Mouse (Mus musculus) A20 (cell line): ENCODE results near the gene Tns4.

Source experiments
- DNase-seq: peaks from one replicate; pipeline ENCODE4 v3.0.0-alpha.2; 2011; ENCODE audit warnings: low read depth, low spot score

The Tns4 gene

DNA sequence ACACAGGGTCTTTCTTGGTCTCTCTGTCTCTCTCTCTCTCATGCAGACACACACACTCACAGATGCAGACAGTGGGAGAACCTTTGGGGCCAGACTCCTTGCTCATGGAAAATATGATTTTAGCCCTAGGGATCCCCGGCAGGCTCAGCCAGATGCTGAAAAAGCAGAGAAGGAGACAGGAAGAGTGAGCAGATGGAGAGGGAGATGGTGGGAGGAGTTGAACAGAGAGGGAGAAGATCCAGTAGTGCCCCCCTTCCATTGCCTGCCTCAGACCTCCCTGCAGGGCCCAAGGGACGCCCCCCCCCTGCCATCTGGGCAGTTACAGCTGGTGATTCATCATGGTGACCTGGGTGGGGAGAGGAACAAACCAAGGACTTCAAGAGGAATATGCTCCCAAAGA, 41.5 kb downstream of the Tns4 start:
- DNase-seq = no peak

DNA sequence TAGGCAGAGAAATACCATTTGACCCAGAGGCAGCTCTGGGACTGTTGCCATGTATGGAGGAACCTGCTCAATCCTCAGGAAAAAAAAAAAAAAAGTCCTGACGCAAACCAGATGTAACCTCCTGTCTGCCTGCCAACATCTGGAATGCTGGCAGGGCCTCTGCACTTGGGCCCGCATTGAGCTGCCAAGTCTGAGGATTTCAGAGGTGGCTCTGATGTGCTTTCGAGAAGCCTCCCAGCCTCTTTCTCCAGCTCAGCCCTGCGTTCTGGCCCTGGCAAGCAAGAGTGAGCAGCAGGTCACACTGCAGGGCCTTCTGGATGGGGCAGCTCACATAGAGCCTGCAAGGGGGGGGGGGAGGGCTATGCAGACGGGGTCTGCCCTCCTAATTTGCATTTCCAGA, 42.0 kb downstream of the Tns4 start:
- no peak for DNase-seq

DNA sequence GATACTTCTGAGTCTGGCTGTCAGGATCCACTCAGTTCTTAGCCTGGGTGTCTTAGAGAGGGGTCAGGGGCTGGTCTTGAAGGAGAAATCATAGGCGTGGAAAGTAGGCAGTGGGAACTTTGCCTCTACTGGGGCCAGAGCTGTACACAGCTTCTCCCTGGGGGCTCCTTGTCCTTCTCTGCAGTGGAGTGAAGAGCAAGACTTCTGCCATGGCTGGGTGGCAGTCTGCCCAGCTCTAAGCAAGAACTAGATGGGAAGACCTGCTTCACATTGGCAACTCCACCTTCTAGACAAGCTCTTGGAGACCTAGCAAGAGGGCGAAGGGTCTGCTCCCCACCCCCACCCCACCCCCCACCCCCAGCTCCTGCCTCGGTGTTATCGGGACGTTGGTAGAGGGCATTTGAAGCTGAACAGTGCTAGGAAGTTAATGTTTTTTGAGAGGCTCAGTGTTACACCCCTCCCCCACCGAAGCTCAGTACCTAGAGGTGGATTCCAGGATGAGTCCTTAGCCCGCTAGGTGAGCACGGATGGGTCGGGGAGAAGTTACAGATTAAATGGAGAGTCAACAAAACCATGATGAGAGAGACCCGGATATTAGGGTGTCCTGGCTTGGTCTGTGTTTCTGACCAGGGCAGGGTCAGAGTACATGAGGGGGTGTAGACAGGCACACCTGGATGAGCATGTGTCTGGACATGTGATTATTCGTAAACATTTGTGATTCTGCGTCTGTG, 43.8 kb downstream of the Tns4 start:
- DNase-seq = no peak

DNA sequence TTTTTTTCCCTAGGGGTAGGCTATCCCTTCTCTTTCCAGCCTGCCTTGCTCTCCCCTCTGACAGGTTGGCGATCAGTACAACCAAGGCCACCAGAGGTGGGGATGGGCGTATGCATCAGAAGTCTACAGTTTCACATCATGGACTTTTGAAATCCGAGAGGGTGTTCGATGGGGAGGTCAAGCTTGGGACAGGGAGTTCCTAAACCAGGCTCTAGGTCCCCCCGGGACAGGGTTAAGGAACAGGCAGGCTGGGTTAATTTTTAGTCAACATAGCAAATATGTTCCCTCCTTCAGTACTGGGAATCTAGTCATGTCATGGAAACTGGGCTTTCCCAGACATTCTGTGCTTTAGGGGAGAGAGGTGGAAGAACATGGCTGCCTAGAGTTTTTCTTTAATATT, 44.8 kb downstream of the Tns4 start:
- no peak for DNase-seq

DNA sequence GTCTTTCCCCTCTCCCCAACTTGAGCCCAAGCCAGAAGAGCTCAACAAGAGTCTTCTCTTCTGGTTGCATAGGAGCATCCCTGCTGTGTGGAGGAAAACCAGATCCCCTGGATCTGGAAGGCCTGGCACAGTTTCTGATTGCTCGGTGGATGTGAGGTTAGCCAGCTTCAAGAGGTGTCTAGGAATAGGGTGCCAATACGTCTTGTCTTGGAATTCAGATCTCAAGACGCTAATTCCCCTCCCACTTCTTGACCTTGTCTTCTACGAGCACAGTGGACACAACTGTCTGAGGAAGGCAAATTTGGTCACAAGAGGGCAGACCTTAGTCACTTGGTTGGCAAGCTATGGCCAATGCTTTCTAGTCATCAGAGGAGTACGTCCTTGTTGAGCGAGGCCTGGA, 45.5 kb downstream of the Tns4 start:
- no peak for DNase-seq

DNA sequence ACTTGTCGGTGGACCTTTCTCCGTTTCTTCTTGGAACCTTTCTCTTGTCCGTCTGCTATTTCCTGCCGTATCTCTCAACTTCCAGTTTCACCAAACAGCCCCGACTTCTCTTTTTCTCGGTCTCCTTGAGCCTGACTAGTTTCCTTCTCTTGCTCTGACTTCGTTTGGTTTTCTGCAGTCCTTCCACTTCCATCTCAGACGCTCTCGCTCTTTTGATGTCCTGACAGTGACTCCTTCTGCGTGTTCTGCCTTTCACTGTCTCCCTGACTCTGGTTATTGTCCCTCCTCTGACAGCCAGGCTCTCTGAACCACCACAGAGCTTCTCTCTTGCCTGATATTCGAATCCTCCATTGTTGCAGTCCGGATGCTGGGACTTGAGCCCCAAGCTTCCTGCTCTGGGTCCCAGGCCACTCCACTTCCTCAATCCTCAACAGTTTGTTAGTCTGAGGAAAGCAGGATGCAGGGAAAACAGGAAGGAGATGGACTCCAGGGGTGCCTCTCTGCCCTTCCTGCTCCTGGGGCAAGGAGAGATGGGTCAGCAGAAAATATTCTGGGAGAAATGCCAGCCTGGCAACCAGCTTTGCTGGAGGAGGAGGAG, 46.2 kb downstream of the Tns4 start:
- DNase-seq = peak; percentile 68

DNA sequence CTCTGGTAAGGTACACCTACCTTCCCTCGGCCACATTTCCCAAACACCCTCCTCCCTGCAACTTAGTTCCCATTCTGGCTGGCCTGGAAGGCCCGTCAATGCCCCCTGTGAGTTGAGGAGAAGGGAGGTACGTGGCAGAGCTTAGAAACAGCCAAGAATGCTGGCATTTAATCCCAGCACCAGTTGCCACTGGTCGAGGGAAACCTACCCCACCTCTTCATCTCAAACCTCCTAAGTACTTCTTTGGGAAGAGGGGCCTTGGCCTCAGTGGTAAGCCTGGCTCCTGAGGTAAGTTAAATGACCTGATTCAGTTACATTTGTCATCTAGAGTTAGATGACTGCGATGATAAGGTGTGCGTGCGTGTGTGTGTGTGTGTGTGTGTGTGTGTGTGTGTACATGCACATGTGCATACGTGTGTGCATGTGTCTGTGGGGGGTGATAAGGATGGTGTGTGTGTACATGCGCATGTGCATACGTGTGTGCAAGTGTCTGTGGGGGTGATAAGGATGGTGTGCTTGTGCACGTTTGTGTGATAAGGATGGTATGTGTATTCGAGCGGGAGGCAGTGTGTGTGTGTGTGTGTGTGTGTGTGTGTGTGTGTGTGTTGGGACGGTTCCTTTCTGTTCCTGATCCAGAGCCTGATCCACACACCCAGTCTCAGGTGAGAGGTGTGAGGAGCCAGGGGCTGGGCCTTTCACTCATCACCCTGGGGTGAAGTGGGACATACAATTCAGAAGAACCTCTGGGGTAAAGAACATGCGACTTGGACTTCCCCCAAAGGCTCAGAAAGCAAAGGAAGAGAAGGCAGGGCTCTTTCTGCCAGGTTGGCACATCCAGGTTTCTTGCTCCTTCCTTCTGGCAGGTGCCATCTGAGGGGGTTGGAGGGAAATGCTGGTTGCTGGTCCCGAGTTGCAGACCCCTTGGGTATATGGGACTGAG, 47.0 kb downstream of the Tns4 start:
- DNase-seq = no peak

DNA sequence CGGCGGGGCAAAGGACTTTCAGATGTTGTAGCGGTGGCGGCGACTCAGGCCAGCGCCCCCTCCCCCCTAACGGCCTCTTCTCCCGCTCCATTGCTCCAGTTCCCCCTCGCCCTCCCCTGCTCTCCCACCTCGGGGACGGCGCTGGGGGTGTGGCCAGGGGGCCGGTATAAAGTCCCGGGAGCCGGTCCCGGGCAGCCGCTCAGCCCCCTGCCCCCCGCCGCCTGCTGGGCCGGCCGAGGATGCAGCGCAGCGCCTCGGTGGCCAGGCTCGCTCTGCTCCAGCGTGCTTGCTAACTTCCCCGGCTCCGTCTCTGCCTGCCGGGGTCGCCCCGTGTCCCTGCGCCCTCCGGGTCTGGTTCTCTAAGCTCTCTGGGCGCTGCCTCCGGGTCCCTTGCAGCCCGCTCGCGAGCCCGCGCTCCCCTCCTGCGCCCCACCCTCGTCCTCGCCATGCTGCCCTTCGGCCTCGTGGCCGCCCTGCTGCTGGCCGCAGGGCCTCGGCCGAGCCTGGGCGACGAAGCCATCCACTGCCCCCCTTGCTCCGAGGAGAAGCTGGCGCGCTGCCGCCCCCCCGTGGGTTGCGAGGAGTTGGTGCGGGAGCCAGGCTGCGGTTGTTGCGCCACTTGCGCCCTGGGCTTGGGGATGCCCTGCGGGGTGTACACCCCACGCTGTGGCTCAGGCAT, 47.9 kb downstream of the Tns4 start, which contains the start of gene Igfbp4:
Gene Igfbp4, plus strand, starts transcription at position 194 of the 679 bp plus-strand sequence.
- DNase-seq = no peak

DNA sequence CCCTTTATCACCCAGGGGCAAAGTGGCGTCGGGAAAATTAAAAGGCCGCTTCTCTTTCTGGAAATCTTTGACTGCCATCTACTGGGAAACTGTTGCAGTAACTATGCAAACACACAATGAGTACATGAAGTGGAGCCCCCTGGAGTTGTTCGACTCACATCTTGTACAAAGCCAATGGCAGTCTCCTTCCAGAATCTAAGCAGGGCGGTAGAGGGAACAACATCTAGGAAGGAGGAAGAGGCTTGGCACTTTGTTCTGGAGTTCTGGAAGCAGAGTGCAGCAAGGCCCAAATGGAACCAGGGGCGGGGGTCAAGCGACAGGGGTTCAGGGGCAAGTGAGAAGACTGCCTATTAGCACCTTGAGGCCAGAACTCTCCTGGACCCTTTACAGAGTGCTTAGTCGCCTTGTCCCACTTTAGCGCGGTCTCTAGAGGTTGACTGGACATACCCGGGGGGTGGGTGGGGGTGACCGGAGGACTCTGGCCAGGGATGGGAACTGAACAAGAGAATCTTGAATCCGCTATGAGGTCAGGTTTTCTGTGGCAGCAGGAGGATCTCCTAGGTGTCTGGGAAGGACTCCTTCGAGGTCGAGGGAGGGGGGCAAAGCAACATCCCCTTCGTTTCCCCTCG, 48.6 kb downstream of the Tns4 start:
- no peak for DNase-seq

DNA sequence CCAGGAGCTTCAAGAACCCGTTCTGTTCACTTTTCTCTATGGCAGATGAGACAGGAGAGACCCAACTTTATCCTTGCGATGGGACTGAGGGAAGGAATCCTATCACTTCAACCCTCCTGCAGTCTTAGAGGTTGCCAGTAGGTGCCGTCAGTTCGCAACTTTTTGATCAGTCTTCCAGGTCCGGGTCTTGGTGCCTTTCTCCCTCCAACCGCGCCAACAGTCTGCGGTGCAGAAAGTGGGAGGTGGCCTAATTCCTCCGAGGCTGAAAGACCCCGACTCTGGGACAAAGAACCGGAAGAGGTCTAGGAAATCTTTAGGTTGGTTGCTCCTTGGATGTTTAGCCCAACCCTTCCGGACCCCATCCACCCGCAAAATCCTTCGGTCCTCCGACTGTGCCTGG, 49.3 kb downstream of the Tns4 start:
- DNase-seq = peak; percentile 56

DNA sequence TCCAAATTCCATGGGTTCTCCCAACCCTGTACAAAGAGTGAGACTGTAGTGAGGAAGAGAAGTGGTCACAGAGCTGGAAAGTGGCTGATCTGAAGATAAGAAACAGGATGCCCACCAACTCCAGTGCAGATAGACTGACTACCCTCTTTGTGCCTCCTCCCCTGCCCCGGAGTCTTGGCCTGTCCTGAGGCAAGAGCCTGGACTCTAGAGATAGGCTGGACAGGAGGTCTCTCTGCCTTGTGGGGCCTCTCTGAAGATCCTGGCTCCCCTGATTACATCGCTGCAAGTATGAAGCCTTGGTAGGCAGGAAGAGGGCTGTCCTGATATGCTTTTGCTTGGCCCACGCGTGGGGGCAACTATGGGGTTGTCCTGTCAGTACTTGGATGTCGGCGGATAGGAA, 52.9 kb downstream of the Tns4 start:
- no peak for DNase-seq

DNA sequence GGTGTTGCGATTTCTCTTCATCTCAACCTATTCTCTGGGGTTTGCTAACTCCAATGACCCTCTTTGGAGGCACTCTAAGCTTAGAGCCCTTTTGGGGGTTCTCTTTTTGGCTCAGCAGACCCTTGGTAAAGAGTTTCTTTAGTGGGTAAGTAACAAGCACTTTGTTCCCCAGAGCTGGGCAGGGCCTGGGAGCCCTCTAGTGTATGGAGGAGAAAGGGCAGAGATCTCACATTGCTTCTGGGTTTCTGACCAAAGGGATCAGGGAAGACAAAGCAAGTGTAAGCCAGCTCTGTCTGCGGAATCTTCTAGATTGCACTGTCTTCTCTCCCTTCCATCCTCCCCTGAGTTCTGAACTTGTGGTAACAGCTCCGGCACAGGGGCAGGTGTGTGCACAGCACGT, 53.8 kb downstream of the Tns4 start:
- DNase-seq = no peak

DNA sequence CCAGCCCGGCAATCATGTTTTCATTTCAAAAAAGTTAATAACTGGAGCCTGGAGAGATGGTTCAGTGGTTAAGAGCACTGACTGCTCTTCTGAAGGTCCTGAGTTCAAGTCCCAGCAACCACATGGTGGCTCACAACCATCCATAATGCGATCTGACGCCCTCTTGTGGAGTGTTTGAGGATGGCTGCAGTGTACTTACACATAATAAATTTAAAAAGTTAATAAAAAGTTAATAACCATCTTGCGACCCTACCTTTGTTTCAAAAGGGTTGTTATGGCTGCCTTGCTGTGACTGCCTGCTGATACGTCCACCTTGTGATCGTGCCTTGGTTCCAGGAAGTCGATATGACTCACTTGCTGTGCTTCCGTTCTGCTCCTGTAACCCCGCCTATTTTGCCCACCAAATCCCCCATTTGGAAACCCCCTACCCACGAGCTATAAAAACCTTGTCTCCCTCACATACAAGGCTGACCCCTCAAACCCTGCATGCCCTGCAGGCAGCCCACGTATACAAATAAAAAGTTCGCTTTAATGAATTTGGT, 62.1 kb downstream of the Tns4 start:
- DNase-seq = no peak

DNA sequence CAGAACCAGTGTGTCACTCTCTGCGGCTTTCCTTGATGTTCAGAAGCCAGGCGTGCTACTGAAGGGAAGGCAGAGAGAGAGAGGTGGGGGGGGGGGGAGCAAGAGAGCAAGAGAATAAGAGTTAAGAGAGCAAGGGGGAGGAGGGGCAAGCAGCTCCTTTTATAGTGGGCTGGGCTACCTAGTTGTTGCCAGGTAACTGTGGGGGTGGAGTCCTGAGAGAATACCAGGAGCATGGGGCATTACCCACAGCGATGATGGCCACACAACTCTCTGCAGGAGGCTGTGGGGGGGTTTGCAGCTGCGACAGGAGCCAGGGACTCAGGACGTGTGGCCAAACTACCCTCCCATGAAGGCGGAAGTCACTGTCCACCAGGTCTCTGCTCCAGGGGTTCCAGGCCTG, 63.2 kb downstream of the Tns4 start:
- DNase-seq = no peak

DNA sequence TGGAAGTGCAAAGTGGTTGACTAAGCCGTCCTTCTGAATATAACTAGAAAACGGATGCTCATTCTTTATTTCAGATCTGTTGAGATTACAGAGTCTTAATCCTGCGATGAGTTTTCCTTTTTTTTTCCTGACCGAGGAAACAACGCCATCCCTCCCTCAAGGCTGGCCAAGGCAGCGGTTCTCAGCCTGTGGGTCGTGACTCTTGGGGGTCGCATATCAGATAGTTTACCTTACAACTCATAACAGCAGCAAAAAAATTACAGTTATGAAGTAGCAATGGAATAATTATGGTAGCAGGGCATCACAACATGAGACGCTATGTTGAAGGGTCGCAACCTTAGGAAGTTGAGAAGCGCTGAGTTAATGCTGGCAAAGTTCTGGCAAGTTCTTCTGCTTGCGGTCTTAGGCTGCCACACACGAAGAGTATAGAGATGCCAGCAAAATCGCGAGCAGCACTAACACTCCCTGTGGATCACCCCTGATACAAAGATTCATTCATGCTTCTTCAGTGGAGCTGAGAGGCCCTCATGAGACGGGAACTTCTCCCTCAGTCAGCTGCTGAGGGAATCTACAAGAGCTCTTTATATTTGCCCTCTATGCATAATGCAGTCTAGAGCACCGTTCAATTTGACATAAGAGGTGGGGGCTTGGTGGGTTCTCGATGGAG, 64.5 kb downstream of the Tns4 start:
- peak; percentile 26 for DNase-seq

DNA sequence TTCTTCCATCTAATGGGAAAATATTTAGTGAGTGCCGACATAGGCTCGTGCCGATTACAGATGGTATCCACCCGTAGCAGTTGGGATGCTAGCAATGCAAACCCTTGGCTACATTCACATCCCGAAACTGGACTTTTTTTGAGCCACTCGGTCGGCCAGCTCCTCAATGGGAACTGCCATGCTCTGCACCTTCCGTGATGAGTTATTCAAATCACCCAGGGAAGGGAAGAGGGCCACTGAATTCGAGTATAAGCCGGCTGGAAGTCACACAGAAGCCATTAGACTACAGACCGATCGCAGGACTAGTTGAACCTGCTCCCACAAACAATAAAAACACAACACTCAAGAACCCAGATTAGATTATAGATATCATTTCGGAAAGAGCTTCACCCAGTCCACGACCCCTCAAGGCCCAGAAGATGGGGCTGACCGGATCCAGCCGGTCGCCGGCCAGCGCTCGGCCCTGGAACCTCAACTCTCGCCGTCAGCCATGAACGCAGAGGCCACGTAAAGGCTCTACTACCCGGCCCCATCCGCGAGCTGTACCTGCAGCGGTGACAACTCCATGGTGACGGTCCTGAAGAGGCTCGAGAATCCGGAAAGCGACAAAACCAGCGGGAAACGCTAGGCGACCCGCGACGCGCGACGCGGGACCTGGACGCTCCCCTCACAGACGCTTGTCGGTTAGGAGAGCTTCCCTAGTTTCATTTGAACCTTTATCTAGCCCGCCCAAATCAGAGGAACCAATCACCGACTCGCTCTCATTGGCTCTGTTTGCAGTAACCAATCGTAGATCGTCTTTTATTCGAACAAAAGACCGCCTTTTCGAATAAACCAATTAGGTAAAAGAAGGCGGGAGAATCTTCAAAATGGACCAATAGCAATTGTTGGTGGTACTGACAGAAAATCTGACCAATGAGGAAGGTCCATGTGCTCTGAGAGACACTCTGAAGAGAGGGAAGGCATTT, 65.3 kb downstream of the Tns4 start, which contains the start of gene Top2a:
Gene Top2a, minus strand, starts transcription at position 690 of the 968 bp plus-strand sequence.
- peak; percentile 99 for DNase-seq

DNA sequence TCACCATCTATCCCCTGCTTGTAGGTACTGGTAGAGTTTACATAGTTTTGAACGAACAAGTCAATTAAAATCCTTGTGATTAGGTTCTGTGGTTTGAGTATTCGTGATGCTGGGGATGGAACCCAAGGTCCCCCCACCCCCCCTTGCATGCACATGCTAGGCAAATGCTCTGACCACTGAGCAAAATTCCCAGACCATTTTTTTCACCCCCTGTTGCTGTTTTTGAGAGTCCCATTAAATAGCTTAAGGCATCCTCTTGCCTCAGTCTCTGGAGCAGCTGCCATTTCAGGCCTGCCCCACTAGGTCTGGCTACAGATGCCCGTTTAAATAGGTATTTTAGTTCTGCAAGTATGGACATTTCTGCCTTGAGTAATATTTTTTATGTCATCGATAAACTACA, 66.0 kb downstream of the Tns4 start:
- peak; percentile 42 for DNase-seq

DNA sequence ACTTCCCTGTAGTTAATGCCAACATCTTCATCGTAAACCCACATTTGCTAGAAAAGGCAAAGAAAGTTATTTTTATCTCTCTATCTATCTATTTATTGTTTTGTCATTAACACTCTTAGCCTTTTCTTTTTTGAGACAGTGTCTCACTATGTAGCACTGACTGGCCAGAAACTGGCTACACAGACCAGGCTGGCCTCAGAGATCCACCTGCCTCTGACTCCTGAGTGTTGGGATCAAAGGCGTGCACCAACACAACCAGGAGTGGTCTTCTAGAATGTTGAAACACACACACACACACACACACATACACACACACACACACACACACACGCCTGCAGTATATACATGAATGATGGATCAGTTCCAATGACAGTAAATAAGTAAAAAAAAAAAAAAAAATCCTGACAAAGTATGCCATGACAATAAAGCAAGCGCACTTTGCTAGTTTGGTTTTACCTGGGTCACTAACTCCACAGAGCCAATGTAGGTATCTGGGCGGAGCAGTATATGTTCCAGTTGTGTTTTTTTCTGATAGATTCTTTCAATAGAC, 66.6 kb downstream of the Tns4 start:
- DNase-seq = no peak

DNA sequence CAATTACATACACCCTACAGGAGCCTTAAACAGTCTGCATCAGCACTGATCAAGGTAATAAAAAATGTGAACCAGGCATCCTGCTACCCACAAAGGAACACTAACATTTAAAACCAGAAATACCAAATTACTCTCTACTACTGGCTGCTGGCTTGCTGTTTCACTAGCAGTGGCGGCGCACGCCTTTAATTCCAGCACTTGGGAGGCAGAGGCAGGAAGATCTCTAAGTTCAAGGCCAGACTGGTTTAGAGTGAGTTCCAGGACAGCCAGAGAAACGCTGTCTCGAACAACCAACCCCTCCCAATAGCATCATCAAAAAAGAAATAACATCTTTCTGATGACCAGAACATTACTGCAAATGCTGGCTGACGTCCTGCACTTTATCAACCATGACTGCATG, 69.3 kb downstream of the Tns4 start:
- no peak for DNase-seq
